Mouse (Mus musculus): ENCODE measurements around the gene Gnas. TPM values are rescaled to one million over a fixed set of nuclear protein-coding genes. Genes with fewer than 3 reads are reported as not detected.
A peak's percentile ranks its signal among the peaks of the same experiment; 100 is the strongest.

Gene Gnas
- polyA plus RNA-seq, 1 experiment = 1,035 TPM

- H3K36me3 ChIP-seq (ENCODE audit: control insufficient read depth, insufficient read depth, low read length) = no peaks in the 10 kb centered on the region
- TF ChIP-seq CTCF (conservative IDR thresholded peaks at IDR 0.05; ENCODE audit: insufficient read depth, insufficient read length, low read depth, low read length) (no peak), POLR2A (IDR thresholded peaks at IDR 0.05; ENCODE audit: low read depth, low read length) (no peak)
- no peak overlapping the region for H3K4me3 ChIP-seq (ENCODE audit: insufficient read depth, low read depth, low read length)
- no peaks in the 10 kb centered on the region for H3K4me1 ChIP-seq (ENCODE audit: control insufficient read depth, insufficient read depth, low read length)
- DNase-seq = no peak
- no peaks in the 10 kb centered on the region for H3K27me3 ChIP-seq (replicated peaks; ENCODE audit: control insufficient read depth, insufficient read depth, low read length)
- 61% methylated on average over 34 of the region's 34 CpGs for WGBS
- no peak overlapping the region for H3K27ac ChIP-seq (ENCODE audit: insufficient read depth, low read depth, low read length)
Measured at GRCm38 (mm10) chr2:174299771-174300160, 15.6 kb downstream of the Gnas start.

GRCm38 (mm10) chr2:174300186-174300585, 16.1 kb downstream of the Gnas start:
- no peaks in the 10 kb centered on the region for H3K36me3 ChIP-seq (ENCODE audit: control insufficient read depth, insufficient read depth, low read length)
- TF ChIP-seq POLR2A (IDR thresholded peaks at IDR 0.05; ENCODE audit: low read depth, low read length) (no peak), CTCF (conservative IDR thresholded peaks at IDR 0.05; ENCODE audit: insufficient read depth, insufficient read length, low read depth, low read length) (no peak)
- H3K27ac ChIP-seq (ENCODE audit: insufficient read depth, low read depth, low read length) = no peak overlapping the region
- H3K4me3 ChIP-seq (ENCODE audit: insufficient read depth, low read depth, low read length) = no peak overlapping the region
- no peak for DNase-seq
- 55% methylated on average over 27 of the region's 27 CpGs for WGBS
- H3K27me3 ChIP-seq (replicated peaks; ENCODE audit: control insufficient read depth, insufficient read depth, low read length) = no peaks in the 10 kb centered on the region
- no peaks in the 10 kb centered on the region for H3K4me1 ChIP-seq (ENCODE audit: control insufficient read depth, insufficient read depth, low read length)

- Histone ChIP-seq H3K4me1 (ENCODE audit: control insufficient read depth, insufficient read depth, low read length) (no peaks in the 10 kb centered on the region), H3K27me3 (replicated peaks; ENCODE audit: control insufficient read depth, insufficient read depth, low read length) (no peaks in the 10 kb centered on the region), H3K36me3 (ENCODE audit: control insufficient read depth, insufficient read depth, low read length) (no peaks in the 10 kb centered on the region), H3K27ac (ENCODE audit: insufficient read depth, low read depth, low read length) (no peak overlapping the region), H3K4me3 (ENCODE audit: insufficient read depth, low read depth, low read length) (no peak overlapping the region)
- no peak for DNase-seq
- WGBS = 59% methylated on average over 22 of the region's 22 CpGs
- TF ChIP-seq POLR2A (IDR thresholded peaks at IDR 0.05; ENCODE audit: low read depth, low read length) = no peak
Measured at GRCm38 (mm10) chr2:174300666-174301065, 16.5 kb downstream of the Gnas start.

- H3K27me3 ChIP-seq (replicated peaks; ENCODE audit: control insufficient read depth, insufficient read depth, low read length) = no peaks in the 10 kb centered on the region
- H3K4me1 ChIP-seq (ENCODE audit: control insufficient read depth, insufficient read depth, low read length) = no peaks in the 10 kb centered on the region
- no peak overlapping the region for H3K4me3 ChIP-seq (ENCODE audit: insufficient read depth, low read depth, low read length)
- WGBS = 66% methylated on average over 6 of the region's 6 CpGs
- DNase-seq = no peak
- no peak for TF ChIP-seq CTCF (conservative IDR thresholded peaks at IDR 0.05; ENCODE audit: insufficient read depth, insufficient read length, low read depth, low read length)
- no peak for TF ChIP-seq POLR2A (IDR thresholded peaks at IDR 0.05; ENCODE audit: low read depth, low read length)
- H3K27ac ChIP-seq (ENCODE audit: insufficient read depth, low read depth, low read length) = no peak overlapping the region
- H3K36me3 ChIP-seq (ENCODE audit: control insufficient read depth, insufficient read depth, low read length) = no peaks in the 10 kb centered on the region
Measured at GRCm38 (mm10) chr2:174302526-174302925, 18.4 kb downstream of the Gnas start.

GRCm38 (mm10) chr2:174305646-174306045, 21.5 kb downstream of the Gnas start:
- TF ChIP-seq POLR2A (IDR thresholded peaks at IDR 0.05; ENCODE audit: low read depth, low read length) (no peak), CTCF (conservative IDR thresholded peaks at IDR 0.05; ENCODE audit: insufficient read depth, insufficient read length, low read depth, low read length) (no peak)
- no peaks in the 10 kb centered on the region for H3K27me3 ChIP-seq (replicated peaks; ENCODE audit: control insufficient read depth, insufficient read depth, low read length)
- no peaks in the 10 kb centered on the region for H3K4me1 ChIP-seq (ENCODE audit: control insufficient read depth, insufficient read depth, low read length)
- H3K36me3 ChIP-seq (ENCODE audit: control insufficient read depth, insufficient read depth, low read length) = no peaks in the 10 kb centered on the region
- no peak overlapping the region for H3K4me3 ChIP-seq (ENCODE audit: insufficient read depth, low read depth, low read length)
- 34% methylated on average over 5 of the region's 5 CpGs for WGBS
- no peak for DNase-seq
- no peak overlapping the region for H3K27ac ChIP-seq (ENCODE audit: insufficient read depth, low read depth, low read length)

GRCm38 (mm10) chr2:174307903-174308302, 23.8 kb downstream of the Gnas start:
- 78% methylated on average over 3 of the region's 3 CpGs for WGBS
- DNase-seq = no peak
- H3K4me3 ChIP-seq (ENCODE audit: insufficient read depth, low read depth, low read length) = no peak overlapping the region
- H3K36me3 ChIP-seq (ENCODE audit: control insufficient read depth, insufficient read depth, low read length) = no peaks in the 10 kb centered on the region
- H3K27ac ChIP-seq (ENCODE audit: insufficient read depth, low read depth, low read length) = no peak overlapping the region
- no peaks in the 10 kb centered on the region for H3K27me3 ChIP-seq (replicated peaks; ENCODE audit: control insufficient read depth, insufficient read depth, low read length)
- H3K4me1 ChIP-seq (ENCODE audit: control insufficient read depth, insufficient read depth, low read length) = no peaks in the 10 kb centered on the region
- TF ChIP-seq CTCF (conservative IDR thresholded peaks at IDR 0.05; ENCODE audit: insufficient read depth, insufficient read length, low read depth, low read length) = no peak

GRCm38 (mm10) chr2:174310913-174311514, 26.9 kb downstream of the Gnas start:
- DNase-seq = peak; percentile 49
- Histone ChIP-seq H3K27ac (ENCODE audit: insufficient read depth, low read depth, low read length) (no peak overlapping the region), H3K4me3 (ENCODE audit: insufficient read depth, low read depth, low read length) (no peak overlapping the region), H3K27me3 (replicated peaks; ENCODE audit: control insufficient read depth, insufficient read depth, low read length) (no peaks in the 10 kb centered on the region), H3K4me1 (ENCODE audit: control insufficient read depth, insufficient read depth, low read length) (no peaks in the 10 kb centered on the region), H3K36me3 (ENCODE audit: control insufficient read depth, insufficient read depth, low read length) (no peaks in the 10 kb centered on the region)
- 14% methylated on average over 7 of the region's 7 CpGs for WGBS
- TF ChIP-seq CTCF (conservative IDR thresholded peaks at IDR 0.05; ENCODE audit: insufficient read depth, insufficient read length, low read depth, low read length) (peak; percentile 78), POLR2A (IDR thresholded peaks at IDR 0.05; ENCODE audit: low read depth, low read length) (no peak)

Data from kidney, adult 2 months (tissue).